Mouse (Mus musculus) forebrain, embryonic 16.5 days (tissue): Measurements from ENCODE around the gene Zmynd15. TPM values are rescaled to one million over a fixed set of nuclear protein-coding genes. Genes with fewer than 3 reads are reported as not detected.

ENCODE experiments used
- ATAC-seq: fragments of 200-750 bp; cut with Nextera tagmentation; 2 replicates; pipeline ENCODE4 v1.8.0; 2017; ENCODE audit warnings: mild to moderate bottlenecking, moderate library complexity
- H3K27ac ChIP-seq: fragments of 300-500 bp; sonication (generic); 2 replicates; pipeline ENCODE4 v1.5.1; 2014; ENCODE audit warnings: low read length, control low read depth
- H3K27me3 ChIP-seq: fragments of 300-500 bp; sonication (generic); replicated peaks from 2 replicates; pipeline ENCODE4 v1.6.1; 2014; ENCODE audit warnings: low read length; ENCODE audit not compliant: control insufficient read depth, insufficient read depth
- H3K36me3 ChIP-seq: fragments of 300-500 bp; sonication (generic); 2 replicates; pipeline ENCODE4 v1.6.1; 2014; ENCODE audit not compliant: control insufficient read depth, insufficient read depth
- H3K4me1 ChIP-seq: fragments of 300-500 bp; sonication (generic); replicated peaks from 2 replicates; pipeline ENCODE4 v1.6.1; 2014; ENCODE audit warnings: low read length; ENCODE audit not compliant: control insufficient read depth, insufficient read depth
- H3K4me2 ChIP-seq: fragments of 300-500 bp; sonication (generic); 2 replicates; pipeline ENCODE4 v1.6.1; 2014; ENCODE audit warnings: mild to moderate bottlenecking, low read length, control low read depth
- H3K4me3 ChIP-seq: fragments of 300-500 bp; sonication (generic); replicated peaks from 2 replicates; pipeline ENCODE4 v1.5.1; 2014; ENCODE audit warnings: mild to moderate bottlenecking, low read length, control low read depth
- H3K9ac ChIP-seq: fragments of 300-500 bp; sonication (generic); replicated peaks from 2 replicates; pipeline ENCODE4 v1.6.1; 2014; ENCODE audit warnings: low read depth, low read length, control low read depth
- H3K9me3 ChIP-seq: fragments of 300-500 bp; sonication (generic); 2 replicates; pipeline ENCODE4 v1.6.1; 2016; ENCODE audit warnings: low read length; ENCODE audit not compliant: control insufficient read depth
- WGBS: fragments of 180-500 bp; shearing (Covaris S2); extraction: QIAGEN DNeasy Blood & Tissue Kit; methylation state at CpG from one replicate; pipeline ENCODE4 v1.1.7; 2014; 5-methylcytosine and 5-hydroxymethylcytosine counted together
- polyA plus RNA-seq: library from polyadenylated mRNA; unstranded; fragments of >200 nt; fragmentation: Nextera tagmentation; extraction: Ambion mirVana; gene quantifications from 2 replicates; pipeline ENCODE4 v1.2.1, GENCODE M21; 2015

Zmynd15 gene
- polyA plus RNA-seq, 1 experiment from 2014 or later = 0.90 TPM

DNA sequence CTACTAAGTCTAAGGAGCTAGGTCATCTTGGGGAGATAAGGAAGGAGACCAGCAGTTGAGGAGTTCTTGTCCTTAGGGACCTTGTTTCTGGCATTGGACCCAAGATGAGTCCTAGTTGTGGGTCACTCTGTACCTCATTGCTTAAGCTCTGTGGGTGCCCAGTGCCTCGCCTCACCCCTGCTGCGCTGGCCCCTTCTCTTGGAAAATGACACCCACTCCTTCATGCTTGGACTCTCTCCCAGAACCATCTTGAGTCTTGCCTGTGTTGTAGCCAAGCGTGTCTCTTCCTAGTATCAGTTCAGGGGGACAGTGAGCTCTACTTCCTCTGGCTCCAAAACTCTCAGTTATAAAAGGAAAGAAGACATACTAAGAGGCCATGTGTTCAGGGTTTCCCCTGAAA is 29.9 kb downstream of the Zmynd15 start:
- Histone ChIP-seq H3K4me1 (no peaks in the 10 kb centered on the region), H3K27ac (no peak overlapping the region), H3K4me2 (no peak overlapping the region), H3K4me3 (no peak overlapping the region), H3K27me3 (no peaks in the 10 kb centered on the region), H3K9ac (no peak overlapping the region), H3K36me3 (no peaks in the 10 kb centered on the region), H3K9me3 (no peaks in the 10 kb centered on the region)
- ATAC-seq = no peak
- 86% methylated on average over 3 of the region's 3 CpGs for WGBS

DNA sequence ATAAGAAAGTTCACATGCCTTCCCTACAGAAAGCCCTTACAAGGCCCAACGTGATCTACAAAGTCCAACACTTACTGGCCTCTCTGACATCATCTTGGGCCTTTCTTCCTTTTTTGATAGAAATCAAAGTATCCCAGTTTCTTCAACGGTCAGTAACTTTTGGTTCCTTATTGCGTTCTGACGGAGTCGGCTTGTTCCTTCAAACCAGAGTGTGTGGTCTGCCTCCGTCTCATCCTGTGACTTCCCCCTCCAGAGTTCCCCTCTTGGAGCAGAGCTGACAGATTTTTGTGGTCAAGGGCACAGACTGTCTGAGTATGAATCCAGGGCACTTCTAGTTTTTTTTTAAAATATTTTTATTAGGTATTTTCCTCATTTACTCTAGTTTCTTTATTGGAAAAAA is 30.5 kb downstream of the Zmynd15 start:
- no peak overlapping the region for H3K9ac ChIP-seq
- no peak overlapping the region for H3K4me3 ChIP-seq
- no peaks in the 10 kb centered on the region for H3K27me3 ChIP-seq
- H3K4me2 ChIP-seq = no peak overlapping the region
- 93% methylated on average over 6 of the region's 6 CpGs for WGBS
- no peak overlapping the region for H3K27ac ChIP-seq
- H3K9me3 ChIP-seq = no peaks in the 10 kb centered on the region
- ATAC-seq = no peak
- H3K4me1 ChIP-seq = no peaks in the 10 kb centered on the region
- no peaks in the 10 kb centered on the region for H3K36me3 ChIP-seq

GRCm38 (mm10) chr11:70499566-70500475 is 40.6 kb downstream of the Zmynd15 start:
- 63% methylated on average over 14 of the region's 14 CpGs for WGBS
- Histone ChIP-seq H3K27me3 (no peaks in the 10 kb centered on the region), H3K36me3 (no peaks in the 10 kb centered on the region), H3K4me2 (no peak overlapping the region), H3K4me1 (no peaks in the 10 kb centered on the region), H3K4me3 (no peak overlapping the region), H3K9me3 (no peaks in the 10 kb centered on the region), H3K27ac (no peak overlapping the region), H3K9ac (no peak overlapping the region)
- ATAC-seq = no peak

DNA sequence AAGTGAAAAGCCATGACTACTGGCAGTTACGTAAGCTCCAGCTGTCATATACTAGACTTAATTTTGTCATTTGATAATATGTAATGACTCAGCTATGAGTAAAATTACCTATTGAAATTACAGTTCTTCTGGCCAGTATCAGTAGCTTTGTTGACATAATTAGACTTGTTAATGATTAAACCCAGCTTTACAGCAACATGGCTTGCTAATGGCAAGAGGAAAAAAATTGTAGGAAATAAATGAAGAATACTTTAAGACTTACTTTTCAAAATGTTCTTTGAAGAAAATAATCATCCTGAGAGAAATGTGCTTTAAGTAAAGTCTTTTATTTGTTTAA is 41.2 kb downstream of the Zmynd15 start:
- no peaks in the 10 kb centered on the region for H3K4me1 ChIP-seq
- no peak for ATAC-seq
- no peaks in the 10 kb centered on the region for H3K36me3 ChIP-seq
- H3K4me2 ChIP-seq = no peak overlapping the region
- no peak overlapping the region for H3K4me3 ChIP-seq
- H3K27ac ChIP-seq = no peak overlapping the region
- H3K27me3 ChIP-seq = no peaks in the 10 kb centered on the region
- no peak overlapping the region for H3K9ac ChIP-seq
- 94% methylated on average over 1 of the region's 1 CpGs for WGBS
- H3K9me3 ChIP-seq = no peaks in the 10 kb centered on the region

DNA sequence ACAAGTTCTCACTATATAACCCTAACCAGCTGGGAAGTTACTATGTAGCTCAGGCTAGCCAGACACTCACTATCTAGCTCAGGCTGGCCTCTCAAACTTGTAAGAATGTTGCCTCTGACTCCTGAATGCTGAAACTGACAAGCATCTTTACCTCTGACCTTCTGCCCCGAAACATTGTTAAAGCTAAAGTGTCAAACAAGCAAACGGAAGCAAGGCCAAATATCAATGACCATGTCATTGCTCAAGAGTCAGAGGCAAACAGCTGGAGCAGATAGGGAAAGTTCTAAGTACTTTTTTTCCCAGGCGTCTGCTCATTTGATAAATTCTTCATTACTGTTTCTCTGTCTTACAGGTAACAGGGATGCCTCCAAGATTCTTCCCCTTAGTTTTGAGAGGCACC is 42.8 kb downstream of the Zmynd15 start:
- Histone ChIP-seq H3K4me2 (no peak overlapping the region), H3K27ac (no peak overlapping the region), H3K27me3 (no peaks in the 10 kb centered on the region), H3K36me3 (no peaks in the 10 kb centered on the region), H3K4me1 (no peaks in the 10 kb centered on the region), H3K9me3 (no peaks in the 10 kb centered on the region), H3K4me3 (no peak overlapping the region), H3K9ac (no peak overlapping the region)
- no peak for ATAC-seq
- 74% methylated on average over 3 of the region's 3 CpGs for WGBS

DNA sequence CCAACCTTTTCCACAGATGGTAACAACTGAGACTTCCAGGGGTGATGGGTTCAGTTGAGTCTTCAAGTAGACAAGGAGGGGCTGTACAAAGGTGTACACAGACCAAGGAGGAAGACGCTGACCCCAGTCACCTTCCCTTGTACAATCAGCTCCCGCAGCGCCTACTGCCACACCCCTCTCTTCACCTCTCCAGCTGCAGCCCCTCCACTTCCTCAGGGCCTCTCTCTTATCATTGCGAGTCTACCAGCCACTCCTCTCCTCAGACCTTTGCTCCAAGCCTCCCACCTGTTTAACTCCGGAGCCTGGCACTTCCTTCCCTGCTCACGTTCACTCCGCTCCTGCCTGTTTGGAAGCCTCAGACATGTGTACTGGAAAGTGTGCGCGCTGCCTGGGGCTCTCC is 45.7 kb downstream of the Zmynd15 start, which contains the start of gene Tm4sf5:
Gene Tm4sf5, plus strand, starts transcription at position 275 of the 400 bp plus-strand sequence.
- H3K4me3 ChIP-seq = no peak within 1 kb of the TSS
- no peaks in the 10 kb centered on the region for H3K36me3 ChIP-seq
- ATAC-seq = no peak
- no peaks in the 10 kb centered on the region for H3K9me3 ChIP-seq
- H3K9ac ChIP-seq = no peak within 1 kb of the TSS
- H3K27me3 ChIP-seq = 0 out of 2 replicates have a peak, but pooled peaks cover 2% of the 10 kb centered on the region
- no peak within 1 kb of the TSS for H3K4me2 ChIP-seq
- WGBS = 88% methylated on average over 9 of the region's 9 CpGs
- H3K27ac ChIP-seq = no peak within 1 kb of the TSS
- peaks cover 2% of the 10 kb centered on the region; the same call in 1 of the 2 replicates for H3K4me1 ChIP-seq

GRCm38 (mm10) chr11:70506385-70506784 is 47.2 kb downstream of the Zmynd15 start:
- H3K4me3 ChIP-seq = no peak overlapping the region
- 0 out of 2 replicates have a peak, but pooled peaks cover 2% of the 10 kb centered on the region for H3K27me3 ChIP-seq
- WGBS = 30% methylated on average over 4 of the region's 4 CpGs
- no peak overlapping the region for H3K27ac ChIP-seq
- no peaks in the 10 kb centered on the region for H3K9me3 ChIP-seq
- no peak overlapping the region for H3K9ac ChIP-seq
- no peak overlapping the region for H3K4me2 ChIP-seq
- no peaks in the 10 kb centered on the region for H3K36me3 ChIP-seq
- H3K4me1 ChIP-seq = peaks cover 4% of the 10 kb centered on the region; the same call in 1 of the 2 replicates
- ATAC-seq = no peak

DNA sequence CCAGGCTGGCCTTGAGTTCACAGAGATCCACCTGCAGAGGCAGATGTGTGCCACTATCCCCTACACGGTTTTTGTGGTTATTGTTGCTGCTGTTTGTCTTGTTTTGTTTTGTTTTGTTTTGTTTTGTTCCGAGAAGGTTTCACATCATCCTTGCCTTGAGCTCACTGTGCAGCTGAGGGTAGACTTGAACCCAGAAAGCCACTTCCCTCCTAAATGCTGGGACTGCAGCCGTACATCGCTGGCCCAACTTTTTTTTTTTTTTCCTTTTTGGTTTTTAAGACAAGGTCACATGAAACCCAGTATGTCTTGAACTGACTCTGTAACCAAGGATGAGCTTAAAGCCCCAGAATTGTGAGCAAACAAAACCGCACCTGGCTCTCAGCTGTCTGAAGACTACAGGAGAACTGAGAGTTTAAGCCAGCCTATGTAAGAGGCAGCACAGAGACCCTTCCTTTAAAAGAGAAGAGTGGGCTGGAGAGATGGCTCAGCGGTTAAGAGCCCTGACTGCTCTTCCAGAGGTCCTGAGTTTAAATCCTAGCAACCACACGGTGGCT is 47.8 kb downstream of the Zmynd15 start:
- Histone ChIP-seq H3K27ac (no peak overlapping the region), H3K4me1 (peaks cover 4% of the 10 kb centered on the region; the same call in 1 of the 2 replicates), H3K9ac (no peak overlapping the region), H3K27me3 (0 out of 2 replicates have a peak, but pooled peaks cover 2% of the 10 kb centered on the region), H3K36me3 (no peaks in the 10 kb centered on the region), H3K9me3 (no peaks in the 10 kb centered on the region), H3K4me2 (no peak overlapping the region), H3K4me3 (no peak overlapping the region)
- no peak for ATAC-seq
- 73% methylated on average over 7 of the region's 7 CpGs for WGBS

DNA sequence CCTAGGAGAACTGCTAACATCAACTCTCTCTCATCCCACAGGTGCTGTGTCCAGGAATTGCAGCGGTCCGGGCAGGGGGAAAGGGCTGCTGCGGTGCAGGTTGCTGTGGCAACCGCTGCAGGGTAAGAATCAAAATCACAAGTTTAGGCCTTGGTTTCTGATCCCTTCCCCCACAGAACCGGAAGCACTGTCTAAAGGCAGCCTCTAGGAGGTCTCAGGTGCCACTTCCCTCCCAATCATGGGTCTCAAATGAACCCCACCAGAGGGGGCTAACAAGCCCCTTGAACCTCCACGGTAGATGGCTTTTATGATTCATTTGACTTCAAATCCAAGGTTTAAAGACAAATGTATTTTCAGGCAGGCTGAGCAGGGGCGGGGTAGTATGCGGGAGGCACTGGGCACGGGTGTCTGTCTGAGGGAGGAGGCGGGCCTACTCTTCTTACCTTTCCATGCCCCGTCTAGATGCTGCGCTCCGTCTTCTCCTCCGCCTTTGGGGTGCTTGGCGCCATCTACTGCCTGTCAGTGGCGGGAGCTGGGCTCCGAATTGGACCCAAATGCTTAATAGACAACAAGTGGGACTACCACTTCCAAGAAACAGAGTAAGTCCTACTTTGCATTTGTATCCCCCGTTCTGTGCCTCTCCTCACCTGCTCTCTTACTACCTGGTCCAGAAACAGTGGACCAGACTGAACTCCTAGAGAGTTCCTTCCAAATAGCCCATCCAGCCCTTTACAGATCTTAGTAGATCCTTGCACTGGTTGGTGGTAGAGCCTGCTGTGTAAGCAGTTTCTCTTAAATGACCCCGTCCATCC is 50.7 kb downstream of the Zmynd15 start:
- 0 out of 2 replicates have a peak overlapping the region, but pooled peaks have one; percentile 14 for H3K4me3 ChIP-seq
- peak; percentile 52; the same call in 1 of the 2 replicates for ATAC-seq
- peak overlapping the region; percentile 42; the same call in 1 of the 2 replicates for H3K9ac ChIP-seq

More for the DNA sequence above, 50.7 kb downstream of the Zmynd15 start:
- H3K4me1 ChIP-seq = peaks cover 4% of the 10 kb centered on the region; the same call in 1 of the 2 replicates
- 8% methylated on average over 19 of the region's 19 CpGs for WGBS
- H3K36me3 ChIP-seq = no peaks in the 10 kb centered on the region
- no peaks in the 10 kb centered on the region for H3K9me3 ChIP-seq
- no peak overlapping the region for H3K27ac ChIP-seq
- peak overlapping the region; percentile 44 for H3K4me2 ChIP-seq
- 0 out of 2 replicates have a peak, but pooled peaks cover 2% of the 10 kb centered on the region for H3K27me3 ChIP-seq
